Mouse (Mus musculus) kidney, postnatal 10 days (tissue): ENCODE data around the gene Tmem181a.
"Not testable (repeated sequence)": the region's sequence is repeated elsewhere in the genome, so short reads cannot be mapped to it uniquely, and the experiment has no call there.

Experiments used
- DNase-seq: peaks from one replicate; pipeline ENCODE4 v3.0.0; 2021; ENCODE audit warnings: mixed read lengths

Gene Tmem181a

GRCm38 (mm10) chr17:6306503-6306902, 49.8 kb downstream of the Tmem181a start:
- DNase-seq: not testable (repeated sequence)

GRCm38 (mm10) chr17:6311716-6312115, 55.1 kb downstream of the Tmem181a start:
- not testable (repeated sequence) for DNase-seq

GRCm38 (mm10) chr17:6312755-6313154, 56.1 kb downstream of the Tmem181a start:
- not testable (repeated sequence) for DNase-seq

- not testable (repeated sequence) for DNase-seq
These were observed 57.8 kb downstream of the Tmem181a start for GRCm38 (mm10) chr17:6314493-6314892.

- DNase-seq: not testable (repeated sequence)
These were observed 59.0 kb downstream of the Tmem181a start for GRCm38 (mm10) chr17:6315706-6316105.

- DNase-seq: peak; percentile 73
These were observed 59.9 kb downstream of the Tmem181a start for GRCm38 (mm10) chr17:6316379-6317126.

- DNase-seq: peak; percentile 99
These were observed 60.8 kb downstream of the Tmem181a start, which contains the start of gene Dynlt1a for GRCm38 (mm10) chr17:6317339-6317985. Gene Dynlt1a (minus strand): TSS chr17:6317500.

- not testable (repeated sequence) for DNase-seq
These were observed 64.6 kb downstream of the Tmem181a start for GRCm38 (mm10) chr17:6321081-6321777.

- DNase-seq: not testable (repeated sequence)
These were observed 65.1 kb downstream of the Tmem181a start for GRCm38 (mm10) chr17:6321778-6322101.

- not testable (repeated sequence) for DNase-seq
These were observed 68.4 kb downstream of the Tmem181a start for GRCm38 (mm10) chr17:6325021-6325420.

- not testable (repeated sequence) for DNase-seq
These were observed 68.9 kb downstream of the Tmem181a start for GRCm38 (mm10) chr17:6325543-6325942.

GRCm38 (mm10) chr17:6327554-6327953, 70.9 kb downstream of the Tmem181a start:
- not testable (repeated sequence) for DNase-seq

- DNase-seq: not testable (repeated sequence)
These were observed 72.3 kb downstream of the Tmem181a start for GRCm38 (mm10) chr17:6328997-6329396.

- not testable (repeated sequence) for DNase-seq
These were observed 86.1 kb downstream of the Tmem181a start for GRCm38 (mm10) chr17:6342606-6343294.

- peak; percentile 5 for DNase-seq
These were observed 98.6 kb downstream of the Tmem181a start for GRCm38 (mm10) chr17:6355256-6355655.
